Mouse (Mus musculus): ENCODE measurements around the gene Luc7l2. TPM values are rescaled to one million over a fixed set of nuclear protein-coding genes. Genes with fewer than 3 reads are reported as not detected.

Luc7l2 gene
- total and polyA plus RNA-seq, 2 experiments from 2014 or later: 23.4 to 41.0 TPM

DNA sequence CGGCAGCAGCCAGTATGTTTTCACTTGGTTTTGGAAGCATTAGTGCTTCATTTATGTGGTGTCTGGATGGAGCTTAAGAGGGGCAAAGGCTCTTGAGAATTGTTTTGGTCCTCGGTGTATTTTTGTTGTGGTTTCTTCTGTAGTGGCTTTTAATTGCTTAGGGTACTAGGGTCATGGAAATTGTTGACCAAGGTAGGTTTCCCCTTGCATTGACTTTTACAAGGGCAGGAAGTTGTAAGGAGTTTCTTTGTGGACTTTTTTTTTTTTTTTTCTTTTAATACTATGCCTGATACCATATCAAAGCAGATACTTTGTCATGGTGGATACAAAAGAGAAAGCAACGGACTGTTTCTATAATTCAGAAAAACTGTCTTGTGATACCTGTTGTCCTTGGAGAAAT, 30.6 kb downstream of the Luc7l2 start:
- no peak for ATAC-seq (ENCODE audit: insufficient read depth, low read depth)
- Histone ChIP-seq H3K27me3 (ENCODE audit: control insufficient read depth, insufficient read depth, low read length) (no peaks in the 10 kb centered on the region), H3K9me3 (replicated peaks; ENCODE audit: control insufficient read depth, low read length) (no peaks in the 10 kb centered on the region), H3K9ac (replicated peaks; ENCODE audit: low read depth, low read length) (no peak overlapping the region), H3K4me1 (ENCODE audit: control insufficient read depth, insufficient read depth) (no peaks in the 10 kb centered on the region), H3K36me3 (replicated peaks; ENCODE audit: control insufficient read depth, insufficient read depth, low read length) (peaks cover 52% of the 10 kb centered on the region), H3K27ac (ENCODE audit: low read depth) (no peak overlapping the region), H3K4me2 (ENCODE audit: low read depth, low read length) (no peak overlapping the region), H3K4me3 (ENCODE audit: low read depth, low read length) (no peak overlapping the region)
- no peak for DNase-seq (ENCODE audit: low spot score)
- no peak for TF ChIP-seq EP300 (IDR thresholded peaks at IDR 0.05; ENCODE audit: low read depth)
- WGBS: 77% methylated on average over 3 of the region's 3 CpGs

DNA sequence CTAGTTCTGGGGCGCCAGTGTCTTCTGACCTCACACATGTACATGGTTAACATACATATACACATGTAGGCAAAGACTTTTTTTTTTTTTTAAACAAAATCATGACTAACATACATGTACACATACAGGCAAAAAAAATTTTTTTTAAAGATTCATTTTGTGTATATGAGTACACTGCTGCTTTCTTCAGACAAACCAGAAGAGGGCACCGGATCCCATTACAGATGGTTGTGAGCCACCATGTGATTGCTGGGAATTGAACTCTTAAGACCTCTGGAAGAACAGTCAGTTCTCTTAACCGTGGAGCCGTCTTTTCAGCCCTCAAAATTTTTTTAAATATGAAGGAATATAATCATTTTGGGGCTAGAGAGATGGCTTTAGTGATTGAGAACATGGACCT, 46.3 kb downstream of the Luc7l2 start:
- peaks cover 70% of the 10 kb centered on the region for H3K36me3 ChIP-seq (replicated peaks; ENCODE audit: control insufficient read depth, insufficient read depth, low read length)

DNA sequence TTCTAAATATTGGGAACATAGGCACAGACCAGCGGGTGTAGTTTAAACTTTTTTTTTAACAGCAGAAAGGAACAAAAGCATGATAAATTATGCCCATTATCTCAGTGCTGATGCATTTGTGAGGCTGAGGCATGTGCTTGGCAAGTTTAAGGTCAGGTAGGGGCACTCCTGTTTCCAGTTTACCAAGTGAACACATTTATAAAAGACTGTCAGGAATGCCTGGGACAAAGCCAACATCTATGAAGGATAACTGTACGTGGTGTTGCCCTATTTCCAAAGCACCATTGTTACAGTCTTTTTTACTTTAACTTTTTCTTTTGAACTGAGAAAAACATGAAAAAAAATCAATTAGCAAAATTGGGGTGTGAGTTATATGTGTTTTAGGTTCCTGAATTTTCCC, 58.8 kb downstream of the Luc7l2 start:
- Histone ChIP-seq H3K9me3 (replicated peaks; ENCODE audit: control insufficient read depth, low read length) (no peaks in the 10 kb centered on the region), H3K27ac (ENCODE audit: low read depth) (0 out of 2 replicates have a peak overlapping the region, but pooled peaks have one; percentile 23), H3K4me2 (ENCODE audit: low read depth, low read length) (no peak overlapping the region), H3K27me3 (ENCODE audit: control insufficient read depth, insufficient read depth, low read length) (no peaks in the 10 kb centered on the region), H3K9ac (replicated peaks; ENCODE audit: low read depth, low read length) (no peak overlapping the region), H3K4me3 (ENCODE audit: low read depth, low read length) (no peak overlapping the region), H3K4me1 (ENCODE audit: control insufficient read depth, insufficient read depth) (no peaks in the 10 kb centered on the region; the same call in 1 of the 2 replicates), H3K36me3 (replicated peaks; ENCODE audit: control insufficient read depth, insufficient read depth, low read length) (peaks cover 24% of the 10 kb centered on the region)
- 34% methylated on average over 2 of the region's 2 CpGs for WGBS
- peak; percentile 32 for DNase-seq (ENCODE audit: low spot score)
- no peak for TF ChIP-seq CTCF (IDR thresholded peaks at IDR 0.05; ENCODE audit: low read depth)
- no peak for TF ChIP-seq EP300 (IDR thresholded peaks at IDR 0.05; ENCODE audit: low read depth)
- ATAC-seq (ENCODE audit: insufficient read depth, low read depth): peak; percentile 51; the same call in 1 of the 2 replicates

More for the DNA sequence above, 46.3 kb downstream of the Luc7l2 start:
- no peak overlapping the region for H3K27ac ChIP-seq (ENCODE audit: low read depth)
- no peak overlapping the region for H3K9ac ChIP-seq (replicated peaks; ENCODE audit: low read depth, low read length)
- DNase-seq (ENCODE audit: low spot score): no peak
- no peak overlapping the region for H3K4me3 ChIP-seq (ENCODE audit: low read depth, low read length)
- no peak for ATAC-seq (ENCODE audit: insufficient read depth, low read depth)
- TF ChIP-seq CTCF (IDR thresholded peaks at IDR 0.05; ENCODE audit: low read depth) (peak; percentile 12; the same call in 1 of the 2 replicates), EP300 (IDR thresholded peaks at IDR 0.05; ENCODE audit: low read depth) (no peak)
- H3K27me3 ChIP-seq (ENCODE audit: control insufficient read depth, insufficient read depth, low read length): no peaks in the 10 kb centered on the region
- H3K9me3 ChIP-seq (replicated peaks; ENCODE audit: control insufficient read depth, low read length): no peaks in the 10 kb centered on the region
- no peaks in the 10 kb centered on the region for H3K4me1 ChIP-seq (ENCODE audit: control insufficient read depth, insufficient read depth)
- H3K4me2 ChIP-seq (ENCODE audit: low read depth, low read length): no peak overlapping the region
- 90% methylated on average over 4 of the region's 4 CpGs for WGBS

DNA sequence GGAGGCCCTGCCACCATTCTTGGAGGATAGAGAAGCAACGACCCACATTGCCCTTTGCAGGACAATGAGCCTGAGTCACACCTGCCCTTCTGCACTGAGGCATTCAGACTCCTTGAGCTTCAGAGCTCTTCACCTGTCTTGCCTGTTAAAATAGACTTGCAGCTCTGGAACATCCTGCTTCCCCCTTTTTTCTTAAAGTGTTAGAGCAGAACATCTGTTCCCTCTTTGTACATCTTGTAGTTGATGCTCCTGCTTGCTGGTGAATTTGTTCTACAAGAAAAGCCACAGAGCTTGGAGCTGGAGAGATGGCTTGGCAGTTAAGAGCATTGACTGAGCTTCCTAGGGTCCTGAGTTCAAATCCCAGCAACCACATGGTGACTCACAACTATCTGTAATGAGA, 71.3 kb downstream of the Luc7l2 start:
- no peak overlapping the region for H3K4me3 ChIP-seq (ENCODE audit: low read depth, low read length)
- no peak overlapping the region for H3K27ac ChIP-seq (ENCODE audit: low read depth)
- no peak overlapping the region for H3K4me2 ChIP-seq (ENCODE audit: low read depth, low read length)
- DNase-seq (ENCODE audit: low spot score) (no peak), ATAC-seq (ENCODE audit: insufficient read depth, low read depth) (no peak)
- TF ChIP-seq CTCF (IDR thresholded peaks at IDR 0.05; ENCODE audit: low read depth) (no peak), EP300 (IDR thresholded peaks at IDR 0.05; ENCODE audit: low read depth) (no peak)
- H3K4me1 ChIP-seq (ENCODE audit: control insufficient read depth, insufficient read depth): peaks cover 23% of the 10 kb centered on the region
- H3K27me3 ChIP-seq (ENCODE audit: control insufficient read depth, insufficient read depth, low read length): no peaks in the 10 kb centered on the region
- 0 out of 2 replicates have a peak, but pooled peaks cover 6% of the 10 kb centered on the region for H3K9me3 ChIP-seq (replicated peaks; ENCODE audit: control insufficient read depth, low read length)
- H3K36me3 ChIP-seq (replicated peaks; ENCODE audit: control insufficient read depth, insufficient read depth, low read length): peaks cover 28% of the 10 kb centered on the region
- 89% methylated on average over 1 of the region's 1 CpGs for WGBS
- no peak overlapping the region for H3K9ac ChIP-seq (replicated peaks; ENCODE audit: low read depth, low read length)

DNA sequence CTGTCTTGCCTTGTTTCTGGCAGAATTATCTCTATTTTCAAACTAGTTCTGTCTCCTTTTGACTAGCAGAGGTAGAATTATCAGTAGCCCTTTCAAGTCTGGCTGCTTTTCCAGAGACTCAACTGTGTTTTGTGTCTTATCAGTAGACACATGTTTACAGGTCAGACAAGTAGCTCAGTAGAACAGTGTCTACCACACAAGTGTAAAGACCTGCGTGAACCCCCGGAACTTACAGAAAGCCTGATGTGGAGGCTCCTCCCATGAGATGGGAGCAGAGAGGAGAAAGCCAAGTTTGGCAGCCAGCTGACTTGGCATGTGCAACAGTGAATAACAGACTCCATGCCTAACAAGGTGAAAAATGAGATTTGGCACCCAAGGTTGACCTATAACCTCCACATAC, 72.3 kb downstream of the Luc7l2 start:
- no peaks in the 10 kb centered on the region for H3K9me3 ChIP-seq (replicated peaks; ENCODE audit: control insufficient read depth, low read length)
- no peak overlapping the region for H3K4me3 ChIP-seq (ENCODE audit: low read depth, low read length)
- peaks cover 23% of the 10 kb centered on the region for H3K4me1 ChIP-seq (ENCODE audit: control insufficient read depth, insufficient read depth)
- peak; percentile 55 for DNase-seq (ENCODE audit: low spot score)
- H3K4me2 ChIP-seq (ENCODE audit: low read depth, low read length): no peak overlapping the region
- H3K36me3 ChIP-seq (replicated peaks; ENCODE audit: control insufficient read depth, insufficient read depth, low read length): peaks cover 25% of the 10 kb centered on the region
- H3K27me3 ChIP-seq (ENCODE audit: control insufficient read depth, insufficient read depth, low read length): no peaks in the 10 kb centered on the region
- peak overlapping the region; percentile 68 for H3K27ac ChIP-seq (ENCODE audit: low read depth)
- TF ChIP-seq EP300 (IDR thresholded peaks at IDR 0.05; ENCODE audit: low read depth) (no peak), CTCF (IDR thresholded peaks at IDR 0.05; ENCODE audit: low read depth) (no peak)
- peak; percentile 61 for ATAC-seq (ENCODE audit: insufficient read depth, low read depth)
- H3K9ac ChIP-seq (replicated peaks; ENCODE audit: low read depth, low read length): no peak overlapping the region
- 20% methylated on average over 2 of the region's 2 CpGs for WGBS

DNA sequence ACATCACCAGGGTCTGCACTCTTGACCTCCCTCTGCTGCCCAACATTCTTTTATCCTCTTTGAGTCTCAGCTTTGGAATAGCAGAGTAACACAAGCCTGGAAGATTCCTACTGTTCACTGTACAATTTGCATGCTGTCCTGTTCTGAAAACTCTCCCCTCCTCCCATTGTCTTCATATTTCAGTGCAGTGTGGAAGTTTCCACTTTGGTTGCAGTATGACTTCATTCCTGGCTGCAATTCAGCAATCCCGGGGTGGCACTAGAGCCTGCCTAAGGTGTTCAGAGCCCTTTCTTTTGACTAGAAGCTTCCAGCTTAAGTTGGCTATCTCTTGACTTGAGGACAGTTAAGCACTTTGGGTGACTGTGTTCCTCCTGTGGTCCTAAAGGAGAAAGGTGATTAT, 73.3 kb downstream of the Luc7l2 start:
- no peak for TF ChIP-seq CTCF (IDR thresholded peaks at IDR 0.05; ENCODE audit: low read depth)
- no peak for TF ChIP-seq EP300 (IDR thresholded peaks at IDR 0.05; ENCODE audit: low read depth)
- DNase-seq (ENCODE audit: low spot score) (peak; percentile 62), ATAC-seq (ENCODE audit: insufficient read depth, low read depth) (peak; percentile 75)
- H3K27ac ChIP-seq (ENCODE audit: low read depth): peak overlapping the region; percentile 68
- H3K27me3 ChIP-seq (ENCODE audit: control insufficient read depth, insufficient read depth, low read length): no peaks in the 10 kb centered on the region
- H3K9me3 ChIP-seq (replicated peaks; ENCODE audit: control insufficient read depth, low read length): no peaks in the 10 kb centered on the region
- 6% methylated on average over 1 of the region's 1 CpGs for WGBS
- no peak overlapping the region for H3K9ac ChIP-seq (replicated peaks; ENCODE audit: low read depth, low read length)
- H3K36me3 ChIP-seq (replicated peaks; ENCODE audit: control insufficient read depth, insufficient read depth, low read length): peaks cover 16% of the 10 kb centered on the region
- H3K4me2 ChIP-seq (ENCODE audit: low read depth, low read length): no peak overlapping the region
- no peak overlapping the region for H3K4me3 ChIP-seq (ENCODE audit: low read depth, low read length)
- H3K4me1 ChIP-seq (ENCODE audit: control insufficient read depth, insufficient read depth): peaks cover 23% of the 10 kb centered on the region

Data from heart, postnatal 0 days (tissue).